Mouse (Mus musculus) liver, adult 2 months (tissue): ENCODE measurements at regions not wholly inside any gene's neighbourhood (a gene's known extent, or its start where the extent isn't known, plus 50 kb on each side); places are given as distances from the start of the nearest gene placed in this dataset.

Experiments used
- CTCF ChIP-seq: fragments of 200-500 bp; IDR thresholded peaks from 2 replicates; pipeline ENCODE4 v1.5.1; 2011; ENCODE audit warnings: low read depth, low read length, control low read depth
- POLR2A ChIP-seq: fragments of 200-500 bp; IDR thresholded peaks from 2 replicates; pipeline ENCODE4 v1.6.1; 2011; ENCODE audit warnings: low read length, control low read depth; ENCODE audit not compliant: insufficient read depth; ENCODE audit errors: extremely low read depth

DNA sequence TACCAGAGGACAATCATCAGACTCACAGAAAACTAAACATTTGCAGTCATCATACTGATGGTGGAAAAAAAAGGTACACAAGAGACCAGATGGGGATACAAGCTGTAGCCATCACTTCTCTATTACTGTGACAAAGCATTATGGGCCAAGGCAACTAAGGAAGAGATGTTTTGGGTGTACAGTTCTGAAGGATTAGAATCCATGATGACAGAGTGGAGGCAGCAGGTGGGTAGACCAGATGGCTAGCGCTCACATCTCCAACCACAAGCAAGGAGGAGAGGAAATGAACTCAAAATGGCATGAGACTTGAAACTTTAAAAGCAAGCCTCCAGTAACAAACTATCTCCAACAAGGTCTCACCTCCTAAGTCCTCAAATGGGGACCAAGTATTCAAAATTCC is 201.3 kb downstream of the 3100002H09Rik start:
- TF ChIP-seq POLR2A = no peak
- TF ChIP-seq CTCF = no peak
